Mouse (Mus musculus) MEL (cell line): Measurements from ENCODE around the gene Ppl.

Experiments used
- CTCF ChIP-seq, 3 experiments: IDR thresholded peaks in 2 of 3; conservative IDR thresholded peaks in 1 of 3; 2 replicates each; pipeline ENCODE4 v1.5.1; 2011 to 2012; ENCODE audit warnings: low read length in 3 of 3, low read depth in 2 of 3, mild to moderate bottlenecking in 2 of 3, improper control_type of control experiment in 1 of 3, inconsistent platforms in 1 of 3, mixed read lengths in 1 of 3, moderate library complexity in 1 of 3; ENCODE audit not compliant: control insufficient read depth in 1 of 3, insufficient read depth in 1 of 3, poor library complexity in 1 of 3, severe bottlenecking in 1 of 3
- JUND ChIP-seq: IDR thresholded peaks from 2 replicates; pipeline ENCODE4 v1.6.1; 2011; ENCODE audit warnings: low read depth, mild to moderate bottlenecking, improper control_type of control experiment, low read length
- POLR2A ChIP-seq, 2 experiments: IDR thresholded peaks; 2 replicates each; pipeline ENCODE4 v1.6.1; 2011 to 2012; ENCODE audit warnings: low read length in 2 of 2, mild to moderate bottlenecking in 2 of 2, control low read depth in 1 of 2, improper control_type of control experiment in 1 of 2, low read depth in 1 of 2, moderate library complexity in 1 of 2; ENCODE audit not compliant: control insufficient read depth in 1 of 2, insufficient read depth in 1 of 2, poor library complexity in 1 of 2
- RCOR1 ChIP-seq: IDR thresholded peaks from 2 replicates; pipeline ENCODE4 v1.6.1; 2012; ENCODE audit warnings: low read depth, mild to moderate bottlenecking, inconsistent platforms, low read length, improper control_type of control experiment
- SMC3 ChIP-seq: IDR thresholded peaks from 2 replicates; pipeline ENCODE4 v1.6.1; 2011; ENCODE audit warnings: low read depth, low read length, improper control_type of control experiment
- ZKSCAN1 ChIP-seq: IDR thresholded peaks from 2 replicates; pipeline ENCODE4 v1.6.1; 2012; ENCODE audit warnings: low read depth, mild to moderate bottlenecking, inconsistent platforms, low read length, improper control_type of control experiment, moderate library complexity

- TF ChIP-seq POLR2A (IDR thresholded peaks at IDR 0.05; ENCODE audit: control insufficient read depth in 1 of 2, insufficient read depth in 1 of 2, low read depth in 1 of 2, low read length in 2 of 2, poor library complexity in 1 of 2) (no peak), RCOR1 (no peak), SMC3 (no peak), JUND (no peak), CTCF (IDR thresholded peaks at IDR 0.05 in 2 of 3, conservative IDR thresholded peaks at IDR 0.05 in 1 of 3; ENCODE audit: control insufficient read depth in 1 of 3, insufficient read depth in 1 of 3, low read depth in 2 of 3, low read length in 3 of 3, poor library complexity in 1 of 3, severe bottlenecking in 1 of 3) (no peak), ZKSCAN1 (no peak)
Measured at GRCm38 (mm10) chr16:5071974-5072373, 60.2 kb downstream of the Ppl start.
